In genomic region chr12:100710432-100710831, GRCm38 (mm10) we compare ENCODE assay signal across 25 mouse cellular contexts. TPM values are rescaled to one million over a fixed set of nuclear protein-coding genes. Genes with fewer than 3 reads are reported as not detected.
DNase-seq lines count a peak whose midpoint lies in the region; ATAC-seq and TF ChIP-seq lines count a peak whose summit lies in the region.
"Had no signal": no experiment of that assay in that cellular context is flagged by ENCODE, and none has a peak within 500 bp of the region (broad histone marks: within the 10 kb centered on the region; RNA-seq: fewer than 3 reads in every experiment).

No protein-coding gene starts in this region.

- H3K4me3 ChIP-seq in gastrocnemius, adult 2 months: no peak overlapping the region
- no peak overlapping the region for H3K4me3 ChIP-seq in lung, embryonic 14.5 days (ENCODE audit: low read depth, low read length)
- H3K4me3 ChIP-seq in liver, embryonic 14.5 days (ENCODE audit: insufficient read depth in 1 of 2, low read depth in 2 of 2, low read length in 2 of 2): no peak overlapping the region
- H3K4me3 ChIP-seq in lung, postnatal 0 days (ENCODE audit: low read depth, low read length): no peak overlapping the region
- H3K4me3 ChIP-seq: embryonic facial prominence, embryonic 15.5 days; heart, embryonic 15.5 days; hindbrain, embryonic 15.5 days; intestine, embryonic 15.5 days; left cerebral cortex, adult 2 months; liver, embryonic 15.5 days; midbrain, embryonic 10.5 days; neural tube, embryonic 15.5 days; stomach, embryonic 15.5 days had no signal

- no peaks in the 10 kb centered on the region for H3K4me1 ChIP-seq in lung, embryonic 14.5 days (ENCODE audit: insufficient read depth)
- peaks cover 4 to 20% of the 10 kb centered on the region in 2 experiments for H3K4me1 ChIP-seq in liver, embryonic 14.5 days (replicated peaks; ENCODE audit: control insufficient read depth in 2 of 2, insufficient read depth in 2 of 2, low read length in 1 of 2)
- no peaks in the 10 kb centered on the region for H3K4me1 ChIP-seq in lung, postnatal 0 days (ENCODE audit: insufficient read depth, low read depth, low read length)
- H3K4me1 ChIP-seq: hindbrain, embryonic 15.5 days; intestine, embryonic 15.5 days; midbrain, embryonic 10.5 days; neural tube, embryonic 15.5 days; stomach, embryonic 15.5 days had no signal

- 12% methylated on average over 1 of the region's 1 CpGs for WGBS in lung, embryonic 14.5 days
- 0% methylated on average over 1 of the region's 1 CpGs for WGBS in liver, embryonic 14.5 days (ENCODE audit: insufficient replicate concordance)
- WGBS in lung, postnatal 0 days: 19% methylated on average over 1 of the region's 1 CpGs

- no peak overlapping the region for H3K4me2 ChIP-seq in lung, embryonic 14.5 days
- peak overlapping the region; percentile 12 for H3K4me2 ChIP-seq in liver, embryonic 14.5 days (ENCODE audit: low read depth)
- H3K4me2 ChIP-seq in lung, postnatal 0 days (replicated peaks; ENCODE audit: low read depth, low read length): no peak overlapping the region
- H3K4me2 ChIP-seq: embryonic facial prominence, embryonic 15.5 days; heart, embryonic 15.5 days; hindbrain, embryonic 15.5 days; intestine, embryonic 15.5 days; liver, embryonic 15.5 days; neural tube, embryonic 15.5 days; stomach, embryonic 15.5 days had no signal

- no peak overlapping the region for H3K9ac ChIP-seq in lung, embryonic 14.5 days
- no peak overlapping the region for H3K9ac ChIP-seq in liver, embryonic 14.5 days (replicated peaks)
- no peak overlapping the region for H3K9ac ChIP-seq in lung, postnatal 0 days (replicated peaks; ENCODE audit: low read depth)
- H3K9ac ChIP-seq: embryonic facial prominence, embryonic 15.5 days; heart, embryonic 15.5 days; hindbrain, embryonic 15.5 days; intestine, embryonic 15.5 days; liver, embryonic 15.5 days; neural tube, embryonic 15.5 days; stomach, embryonic 15.5 days had no signal

- no peaks in the 10 kb centered on the region for H3K9me3 ChIP-seq in lung, embryonic 14.5 days (ENCODE audit: low read depth, low read length)
- no peaks in the 10 kb centered on the region for H3K9me3 ChIP-seq in liver, embryonic 14.5 days (ENCODE audit: control insufficient read depth, low read length)
- no peaks in the 10 kb centered on the region for H3K9me3 ChIP-seq in lung, postnatal 0 days (ENCODE audit: low read length)
- H3K9me3 ChIP-seq: embryonic facial prominence, embryonic 15.5 days; heart, embryonic 15.5 days; hindbrain, embryonic 15.5 days; intestine, embryonic 15.5 days; liver, embryonic 15.5 days; midbrain, embryonic 10.5 days; neural tube, embryonic 15.5 days; stomach, embryonic 15.5 days had no signal

- intact Hi-C loops in gastrocnemius, adult 2 months (cut with DNase I): loop anchor here (10.0 kb wide), 1 partner anchor 214 kb away; no protein-coding TSS in a partner anchor
- intact Hi-C loops in gastrocnemius, postnatal 36 days (cut with DNase I): no loop called here

- no peaks in the 10 kb centered on the region for H3K36me3 ChIP-seq in lung, embryonic 14.5 days (ENCODE audit: insufficient read depth)
- no peaks in the 10 kb centered on the region for H3K36me3 ChIP-seq in liver, embryonic 14.5 days (replicated peaks; ENCODE audit: control insufficient read depth, insufficient read depth, low read depth)
- no peaks in the 10 kb centered on the region for H3K36me3 ChIP-seq in lung, postnatal 0 days (ENCODE audit: insufficient read depth, low read length)
- H3K36me3 ChIP-seq: embryonic facial prominence, embryonic 15.5 days; heart, embryonic 15.5 days; hindbrain, embryonic 15.5 days; intestine, embryonic 15.5 days; liver, embryonic 15.5 days; midbrain, embryonic 10.5 days; neural tube, embryonic 15.5 days; stomach, embryonic 15.5 days had no signal

- no peak; the same call in 1 of the 2 replicates for TF ChIP-seq EP300 in liver, embryonic 14.5 days (IDR thresholded peaks at IDR 0.05; ENCODE audit: low read depth)
- TF ChIP-seq EP300 in lung, postnatal 0 days (IDR thresholded peaks at IDR 0.05): no peak

- peak overlapping the region; percentile 49; the same call in 1 of the 2 replicates for H3K27ac ChIP-seq in gastrocnemius, adult 2 months
- no peak overlapping the region for H3K27ac ChIP-seq in lung, embryonic 14.5 days (ENCODE audit: low read depth)
- no peak overlapping the region for H3K27ac ChIP-seq in liver, embryonic 14.5 days
- no peak overlapping the region for H3K27ac ChIP-seq in lung, postnatal 0 days (ENCODE audit: low read length)
- H3K27ac ChIP-seq: hindbrain, embryonic 15.5 days; intestine, embryonic 15.5 days; liver, embryonic 15.5 days; midbrain, embryonic 10.5 days; neural tube, embryonic 15.5 days; stomach, embryonic 15.5 days had no signal

- no peak for TF ChIP-seq CTCF in gastrocnemius, adult 2 months (IDR thresholded peaks at IDR 0.05)
- no peak for TF ChIP-seq CTCF in lung, embryonic 14.5 days (IDR thresholded peaks at IDR 0.05; ENCODE audit: low read depth)
- TF ChIP-seq CTCF in liver, embryonic 14.5 days (IDR thresholded peaks at IDR 0.05; ENCODE audit: low read depth): no peak
- no peak for TF ChIP-seq CTCF in lung, postnatal 0 days (IDR thresholded peaks at IDR 0.05)

- no peaks in the 10 kb centered on the region for H3K27me3 ChIP-seq in lung, embryonic 14.5 days (ENCODE audit: insufficient read depth, low read length)
- H3K27me3 ChIP-seq in liver, embryonic 14.5 days (ENCODE audit: control insufficient read depth, insufficient read depth, low read length): no peaks in the 10 kb centered on the region
- H3K27me3 ChIP-seq in lung, postnatal 0 days (replicated peaks; ENCODE audit: insufficient read depth, low read length): no peaks in the 10 kb centered on the region
- H3K27me3 ChIP-seq: embryonic facial prominence, embryonic 15.5 days; heart, embryonic 15.5 days; hindbrain, embryonic 15.5 days; intestine, embryonic 15.5 days; liver, embryonic 15.5 days; neural tube, embryonic 15.5 days; stomach, embryonic 15.5 days had no signal

- DNase-seq in gastrocnemius, adult 2 months: no peak
- no peak for DNase-seq in gastrocnemius, postnatal 36 days
- peak; percentile 11 for DNase-seq in lung, embryonic 14.5 days
- DNase-seq in lung, postnatal 4 days: no peak
- DNase-seq in liver, embryonic 14.5 days (ENCODE audit: low read depth in 3 of 3, low spot score in 3 of 3): no peak
- DNase-seq in cerebellum, adult 11-12 months: no peak
- no peak for DNase-seq in lung, postnatal 0 days (ENCODE audit: low spot score)
- DNase-seq: adrenal gland, postnatal 10 days; cerebellum, adult 8-10 months; cerebellum, postnatal 36 days; gastrocnemius, postnatal 10 days; heart, adult 11 months; kidney, adult 8-10 months; kidney, postnatal 10 days; left cerebral cortex, postnatal 4 days; right cerebral cortex, postnatal 4 days had no signal

- ATAC-seq in lung, embryonic 14.5 days (ENCODE audit: insufficient read depth): no peak
- ATAC-seq in liver, embryonic 14.5 days (ENCODE audit: insufficient read depth): no peak
- no peak for ATAC-seq in lung, postnatal 0 days
- ATAC-seq: intestine, embryonic 15.5 days had no signal

RNA-seq across cellular contexts. Expression of gene Rps6ka5, which starts 16.4 kb away (rescaled TPM):
- total RNA-seq in gastrocnemius, adult 2 months (2021): 10 to 100 TPM; 11.1 to 11.8 TPM
- 1 to 10 TPM; 8.0 to 8.4 TPM for total RNA-seq in gastrocnemius, postnatal 36 days (2021)
- 4.5 and 4.9 TPM in 2 replicates for polyA plus RNA-seq in lung, embryonic 14.5 days (2014; fragmentation: Nextera tagmentation; extraction: Ambion mirVana)
- 0.80 and 1.4 TPM in 2 replicates for polyA plus RNA-seq in liver, embryonic 14.5 days (2012; rRNA removed)
- polyA plus RNA-seq in liver, embryonic 14.5 days (2014; fragmentation: Nextera tagmentation; extraction: Ambion mirVana): 0.81 and 1.2 TPM in 2 replicates
- 2.3 and 2.7 TPM in 2 replicates for polyA plus RNA-seq in lung, postnatal 0 days (2015; fragmentation: Nextera tagmentation; extraction: Ambion mirVana)
